Mouse (Mus musculus) lung, postnatal 36 days (tissue): ENCODE results near the gene Bnip1.

Experiments
- DNase-seq: peaks from one replicate; pipeline ENCODE4 v3.0.0; 2022; ENCODE audit warnings: mixed read lengths

Bnip1 gene

DNA sequence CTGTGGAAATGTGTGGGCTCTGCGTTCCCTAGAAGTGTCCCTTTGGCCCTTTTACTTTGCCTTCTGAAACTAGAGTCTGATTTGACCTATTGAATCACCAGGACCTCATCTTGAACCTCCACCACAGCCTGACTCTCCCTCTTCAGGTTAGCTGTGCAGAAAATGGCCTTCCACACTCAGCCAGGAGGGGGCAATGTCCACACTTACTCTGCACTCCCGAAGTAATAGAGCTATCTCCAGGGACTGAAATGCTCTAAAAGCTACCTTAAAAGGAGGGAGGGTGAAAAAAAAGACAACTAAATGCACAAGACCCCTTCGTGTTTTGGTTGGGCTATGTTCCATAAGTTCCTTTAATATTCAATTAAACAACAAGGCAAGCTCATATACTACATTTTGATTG lies 13.9 kb downstream of the Bnip1 start:
- DNase-seq: peak; percentile 75

DNA sequence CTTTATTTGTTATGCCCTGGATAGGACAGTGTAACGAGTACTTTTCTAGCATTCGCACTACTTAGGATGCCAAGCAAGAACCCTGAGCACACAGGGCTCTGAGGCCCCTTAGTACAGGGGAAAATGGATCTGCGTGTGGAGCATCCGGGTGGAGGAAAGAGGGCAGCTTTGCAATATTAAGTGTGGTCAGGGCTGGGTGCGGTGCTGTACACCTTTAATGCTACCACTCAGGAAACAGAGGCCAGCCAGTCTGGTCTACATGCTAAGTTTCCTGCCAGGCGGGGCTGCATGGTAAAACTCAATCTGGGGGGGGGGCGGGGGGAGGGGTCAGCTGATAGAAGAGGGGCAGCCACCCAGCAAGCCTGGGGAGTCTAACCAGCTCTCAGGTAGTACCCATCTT lies 14.5 kb downstream of the Bnip1 start:
- DNase-seq: no peak

DNA sequence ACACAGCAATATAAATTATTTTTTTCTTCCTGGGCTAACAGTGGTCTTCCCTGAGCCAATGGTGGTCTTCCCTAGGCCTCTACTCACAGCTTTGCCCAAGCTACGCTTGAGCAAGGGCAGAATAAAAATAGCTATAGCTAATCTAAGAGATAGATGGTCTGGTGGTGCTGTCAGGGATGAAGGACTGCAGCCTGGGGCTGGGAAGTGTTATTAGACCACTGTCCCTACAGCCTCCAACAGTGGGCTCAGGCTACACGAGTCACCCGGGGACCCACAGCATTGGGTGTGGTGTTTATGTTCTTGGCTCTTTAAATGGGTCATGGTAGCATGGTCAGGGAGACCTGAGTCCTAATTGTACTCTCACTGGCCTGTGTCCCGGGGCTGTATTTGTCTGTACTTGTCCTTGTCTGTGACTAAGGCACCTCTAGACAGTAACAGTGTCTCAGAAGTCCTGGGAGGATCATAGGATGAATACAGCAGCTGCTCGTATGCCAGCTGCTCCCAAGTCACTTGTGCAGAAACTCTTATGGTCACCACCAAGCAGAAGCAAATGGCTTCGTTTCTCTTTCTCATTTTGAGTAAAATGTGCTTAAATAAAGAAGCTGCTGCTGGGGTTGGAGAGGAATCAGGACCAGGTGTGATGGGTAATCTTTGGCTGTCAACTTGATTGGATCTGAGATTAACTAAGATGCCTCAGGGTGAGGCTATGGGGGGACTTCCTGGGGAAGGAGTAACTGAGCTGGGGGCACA lies 16.7 kb downstream of the Bnip1 start:
- no peak for DNase-seq

- no peak for DNase-seq
These were observed 22.0 kb downstream of the Bnip1 start for GRCm38 (mm10) chr17:26802886-26803285.

GRCm38 (mm10) chr17:26812607-26813006 lies 31.7 kb downstream of the Bnip1 start:
- no peak for DNase-seq

GRCm38 (mm10) chr17:26813497-26813896 lies 32.6 kb downstream of the Bnip1 start:
- DNase-seq: no peak

- no peak for DNase-seq
These were observed 35.9 kb downstream of the Bnip1 start for GRCm38 (mm10) chr17:26816810-26817209.

DNA sequence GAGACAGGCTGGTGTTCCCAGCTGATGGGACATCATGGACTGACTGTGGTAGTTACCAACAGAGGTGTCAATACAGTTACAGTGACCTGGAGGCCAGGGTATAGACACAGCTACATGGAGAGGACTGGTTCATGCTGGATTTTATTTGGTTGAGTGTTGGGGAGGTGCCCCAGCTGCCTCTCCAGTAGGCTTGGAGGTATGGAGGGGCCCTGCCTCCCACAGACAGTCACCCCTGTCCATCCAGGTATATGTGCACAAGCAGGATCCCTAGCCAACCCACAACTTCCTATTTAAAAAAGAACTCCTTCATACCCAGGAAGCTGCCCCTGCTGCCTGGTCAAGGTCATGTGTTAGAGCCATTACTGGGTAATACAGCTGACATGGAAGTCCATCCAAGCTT lies 36.9 kb downstream of the Bnip1 start:
- DNase-seq: no peak

- no peak for DNase-seq
These were observed 45.3 kb downstream of the Bnip1 start for GRCm38 (mm10) chr17:26826131-26826530.

GRCm38 (mm10) chr17:26833806-26834205 lies 52.9 kb downstream of the Bnip1 start:
- no peak for DNase-seq

DNA sequence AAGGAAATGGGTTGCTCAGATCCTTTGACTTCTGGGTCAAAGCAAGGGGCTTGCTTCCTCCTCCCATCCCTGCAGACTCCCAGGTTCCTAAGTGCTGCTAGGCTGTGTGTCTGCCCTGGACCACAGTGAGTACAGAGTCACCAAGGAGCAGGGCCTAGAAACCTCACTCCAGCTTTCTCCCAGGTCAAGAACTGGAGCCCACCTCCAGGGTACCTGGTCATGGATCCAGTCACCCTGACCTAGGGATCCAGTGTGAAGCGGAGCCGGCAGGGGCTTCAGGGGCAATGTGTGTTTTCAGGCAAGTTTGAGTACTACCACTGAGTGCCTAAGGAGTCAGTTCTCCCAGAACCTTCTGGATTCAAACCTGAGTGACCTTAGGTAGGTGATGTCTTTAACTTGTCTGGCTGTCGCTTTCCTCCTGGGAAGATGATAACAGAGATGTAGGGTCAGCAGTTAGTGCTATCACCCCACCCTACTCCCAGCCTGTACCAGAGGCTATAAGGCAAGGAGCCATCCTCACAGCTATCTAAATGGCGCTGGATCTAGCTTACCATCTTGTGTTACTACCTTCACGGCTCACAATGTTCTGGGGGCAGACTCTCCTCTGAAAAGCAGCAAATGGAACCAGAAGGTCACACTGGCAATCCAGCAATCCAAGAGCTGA lies 53.6 kb downstream of the Bnip1 start:
- DNase-seq: no peak

DNA sequence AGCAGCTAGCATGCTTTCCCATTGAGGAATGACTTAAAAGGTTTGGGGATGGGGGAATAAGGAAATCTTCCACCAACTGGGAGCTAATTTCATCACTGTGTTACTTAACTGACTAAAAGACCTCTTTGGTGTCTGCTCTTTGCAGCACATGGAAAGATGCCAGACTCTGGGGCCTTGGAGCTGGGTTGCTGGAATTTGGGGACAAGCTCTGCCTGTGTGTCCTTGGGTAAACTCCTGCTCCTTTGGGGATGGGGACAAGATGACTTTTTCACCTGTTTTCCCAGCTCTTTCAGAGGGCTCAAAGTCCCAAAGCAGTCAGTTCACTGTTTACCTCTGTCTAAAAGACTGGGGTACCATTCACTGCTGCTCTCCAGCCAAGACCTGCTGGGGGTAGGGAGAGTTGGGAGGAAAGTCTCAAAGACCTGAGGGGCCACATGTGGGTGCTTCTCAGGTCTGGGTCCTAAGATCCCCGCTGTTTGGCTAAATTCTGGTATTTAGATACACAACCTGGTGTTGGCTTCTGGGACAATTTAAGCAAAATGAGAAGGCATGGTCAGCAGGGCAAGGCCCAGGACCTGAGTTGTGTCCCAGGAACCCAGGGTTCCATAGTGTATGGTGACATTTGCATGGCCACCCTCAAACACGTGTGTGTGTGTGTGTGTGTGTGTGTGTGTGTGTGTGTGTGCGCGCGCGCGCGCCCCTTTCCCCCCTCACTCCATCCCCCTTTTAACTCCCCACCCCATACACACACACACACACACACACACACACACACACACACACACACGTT lies 54.3 kb downstream of the Bnip1 start:
- DNase-seq: no peak

DNA sequence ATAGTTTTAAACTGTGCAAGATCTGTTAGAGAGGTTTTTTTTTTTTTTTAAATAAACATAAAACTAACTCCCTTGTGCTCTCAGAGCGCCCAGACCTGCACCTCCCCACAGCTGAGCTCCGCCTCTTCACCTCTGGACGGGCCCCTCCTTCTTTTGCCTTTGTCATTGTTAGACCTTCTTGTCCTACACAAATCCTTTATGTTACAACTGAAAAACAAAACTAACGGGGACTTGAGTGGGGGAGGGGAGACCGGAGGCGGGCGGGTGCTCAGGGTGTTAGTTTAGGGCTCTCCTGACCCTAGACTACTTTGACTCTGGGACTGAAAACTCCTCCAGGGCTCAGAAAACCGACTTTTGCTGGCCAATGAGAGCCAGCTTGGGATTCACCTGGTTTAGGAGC lies 55.1 kb downstream of the Bnip1 start:
- DNase-seq: no peak

DNA sequence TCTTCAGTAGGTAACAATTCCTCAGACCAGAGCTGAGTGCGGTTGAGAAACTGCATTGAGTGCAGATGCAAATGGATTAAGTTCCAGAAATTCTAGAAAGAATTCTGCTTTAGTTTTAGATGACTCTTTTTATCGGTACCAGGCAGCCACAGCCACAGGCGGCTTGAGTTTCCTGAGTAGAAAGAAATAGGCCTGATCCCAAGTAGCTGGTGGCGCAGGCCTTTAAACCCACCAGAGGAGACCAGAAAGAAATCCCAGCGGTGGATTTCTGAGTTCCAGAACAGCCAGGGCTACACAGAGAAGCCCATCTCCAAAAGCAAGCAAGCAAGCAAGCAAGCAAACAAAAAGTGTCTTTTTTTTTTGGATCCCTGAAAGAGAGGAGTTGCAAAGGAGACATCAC lies 55.5 kb downstream of the Bnip1 start:
- DNase-seq: no peak

DNA sequence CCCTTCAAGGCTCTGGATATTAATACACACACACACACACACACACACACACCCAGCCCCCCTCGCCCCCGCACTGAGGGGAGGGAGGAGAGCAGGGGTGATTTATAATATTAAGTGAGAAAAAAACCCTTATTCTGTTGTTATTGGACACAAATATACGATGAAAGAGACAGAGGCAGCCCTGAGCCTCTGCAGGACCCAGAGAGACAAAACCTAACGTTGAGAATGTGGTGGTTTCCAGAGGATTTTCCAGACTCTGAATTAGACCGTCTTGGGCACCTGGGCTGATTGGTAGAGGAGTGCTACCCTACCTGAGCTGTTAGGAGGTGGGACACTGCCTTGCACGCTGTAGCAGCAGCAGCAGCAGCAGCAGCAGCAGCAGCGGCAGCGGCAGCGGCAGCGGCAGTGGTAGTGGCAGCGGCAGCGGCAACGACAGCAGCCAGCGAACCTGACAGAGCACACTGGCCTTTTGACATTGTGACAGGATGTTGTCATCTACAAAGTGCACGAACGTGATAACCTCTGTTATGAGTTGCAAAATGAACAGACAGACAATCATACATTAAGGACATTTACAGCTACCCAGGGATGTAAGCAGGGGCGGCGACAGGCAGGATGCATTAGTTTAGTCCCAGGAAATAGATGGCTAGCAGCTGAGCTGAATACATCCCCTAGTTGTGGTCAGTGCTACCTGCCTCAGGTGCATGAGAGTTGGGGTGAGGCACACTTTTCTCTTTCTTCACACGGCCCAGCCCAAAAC lies 56.1 kb downstream of the Bnip1 start:
- no peak for DNase-seq

DNA sequence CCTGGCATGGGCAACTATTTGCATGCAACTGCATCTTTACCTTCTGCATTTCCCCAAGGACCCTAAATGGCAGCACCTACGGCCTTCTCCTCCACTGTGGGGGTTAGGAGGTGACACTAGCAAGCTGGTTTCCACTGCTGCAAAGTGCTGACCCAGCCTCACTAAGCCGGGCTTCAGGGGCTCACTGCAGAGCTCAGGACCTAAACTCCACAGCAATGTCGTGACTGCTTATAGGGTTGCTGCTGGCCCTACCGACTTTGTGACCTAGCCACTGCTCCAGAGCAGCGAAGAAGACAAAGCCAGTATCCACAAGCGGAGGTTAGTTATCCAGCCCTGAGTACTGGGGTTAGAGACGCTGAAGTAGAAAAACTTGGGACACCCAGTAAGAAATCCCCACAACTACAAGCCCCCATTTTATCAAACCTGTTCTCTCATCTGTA lies 56.7 kb downstream of the Bnip1 start:
- no peak for DNase-seq

GRCm38 (mm10) chr17:26838191-26838910 lies 57.5 kb downstream of the Bnip1 start:
- no peak for DNase-seq

- DNase-seq: no peak
These were observed 58.2 kb downstream of the Bnip1 start for GRCm38 (mm10) chr17:26838911-26839717.

- DNase-seq: no peak
These were observed 59.0 kb downstream of the Bnip1 start for GRCm38 (mm10) chr17:26839718-26840438.

DNA sequence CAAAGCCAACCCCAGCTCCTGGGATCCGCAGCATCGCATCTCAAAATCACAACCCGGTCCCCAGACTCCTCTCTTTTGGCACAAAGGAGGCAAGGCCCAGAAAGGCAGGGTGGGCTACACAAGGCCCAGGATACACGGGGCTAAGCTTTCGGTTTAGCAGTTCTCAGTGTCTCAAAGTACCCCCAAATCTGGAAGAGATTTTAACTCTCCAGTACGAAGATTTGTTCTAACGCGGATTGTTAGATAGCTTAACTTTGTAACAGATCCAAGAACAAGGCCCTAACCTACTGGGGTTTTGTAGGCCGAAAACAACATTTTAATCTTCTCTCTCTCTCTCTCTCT lies 59.5 kb downstream of the Bnip1 start:
- no peak for DNase-seq
